Mouse (Mus musculus) megakaryocyte, embryonic 14.5 days (primary cell): ENCODE measurements around the gene Siae.

ENCODE experiments used
- FLI1 ChIP-seq: IDR thresholded peaks from 2 replicates; pipeline ENCODE4 v1.6.1; 2012; ENCODE audit warnings: low read length, inconsistent platforms, mixed read lengths
- GATA1 ChIP-seq: IDR thresholded peaks from 3 replicates; pipeline ENCODE4 v1.6.1; 2012; ENCODE audit warnings: mixed read lengths, low read length, inconsistent platforms, borderline replicate concordance

DNA sequence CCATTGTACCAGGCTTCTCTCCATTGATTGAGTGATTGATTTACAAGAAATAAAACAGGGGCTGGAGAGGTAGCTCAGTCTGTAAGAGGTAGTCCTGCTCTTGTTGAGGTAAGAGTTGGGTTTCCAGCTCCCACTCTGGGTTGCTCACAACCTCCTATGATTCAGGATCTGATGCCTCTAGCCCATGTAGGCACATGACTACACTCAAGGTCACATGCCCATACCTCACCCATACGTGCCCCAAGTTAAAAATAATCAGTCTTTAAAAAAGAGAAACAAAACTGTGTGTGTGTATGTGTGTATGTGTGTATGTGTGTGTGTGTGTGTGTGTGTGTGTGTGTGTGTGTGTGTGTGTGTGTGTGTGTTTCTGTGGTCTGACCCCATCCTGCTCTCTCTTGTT is 40.1 kb downstream of the Siae start:
- TF ChIP-seq GATA1, result no peak
- TF ChIP-seq FLI1, result no peak
